Mouse (Mus musculus): Measurements from ENCODE around the gene Hdac1. TPM values are rescaled to one million over a fixed set of nuclear protein-coding genes. Genes with fewer than 3 reads are reported as not detected.

Hdac1 gene
- polyA plus RNA-seq, 1 experiment from 2014 or later, result 86.1 TPM

- Histone ChIP-seq H3K27me3 (replicated peaks) (no peaks in the 10 kb centered on the region), H3K4me3 (no peak overlapping the region), H3K9ac (no peak overlapping the region), H3K4me2 (no peak overlapping the region), H3K36me3 (replicated peaks) (peaks cover 54% of the 10 kb centered on the region), H3K27ac (no peak overlapping the region), H3K4me1 (no peaks in the 10 kb centered on the region), H3K9me3 (no peaks in the 10 kb centered on the region)
- ATAC-seq (replicated peaks), result no peak
- WGBS, result 94% methylated on average over 11 of the region's 11 CpGs
Measured at GRCm38 (mm10) chr4:129476047-129476446, 66.5 kb downstream of the Hdac1 start.

Small RNAs within 50 kb of the gene (microRNA-seq; reads per million reads assigned to microRNA genes)
- not detected for gene Mir8119

Other genes starting within 250 kb of the Hdac1 start
- 260 and 271 TPM in 2 replicates for gene Rbbp4, start 207.3 kb downstream of the Hdac1 start, polyA plus RNA-seq (2015; fragmentation: Nextera tagmentation; extraction: Ambion mirVana)
- gene Zbtb8os, start 207.0 kb downstream of the Hdac1 start, polyA plus RNA-seq (2015; fragmentation: Nextera tagmentation; extraction: Ambion mirVana), result 19.9 and 21.1 TPM in 2 replicates
- gene Zbtb8a, start 164.6 kb downstream of the Hdac1 start, polyA plus RNA-seq (2015; fragmentation: Nextera tagmentation; extraction: Ambion mirVana), result 20.4 and 21.5 TPM in 2 replicates
- 19.0 and 19.8 TPM in 2 replicates for gene Zbtb8b, start 101.9 kb downstream of the Hdac1 start, polyA plus RNA-seq (2015; fragmentation: Nextera tagmentation; extraction: Ambion mirVana)
- gene Bsdc1, start 81.1 kb downstream of the Hdac1 start, polyA plus RNA-seq (2015; fragmentation: Nextera tagmentation; extraction: Ambion mirVana), result 38.6 and 39.9 TPM in 2 replicates
- gene Tssk3, start 51.7 kb downstream of the Hdac1 start, polyA plus RNA-seq (2015; fragmentation: Nextera tagmentation; extraction: Ambion mirVana), result 0.49 and 0.52 TPM in 2 replicates
- 0.56 TPM in 1 of 2 replicates, not detected in the other for gene Fam229a, start 51.5 kb downstream of the Hdac1 start, polyA plus RNA-seq (2015; fragmentation: Nextera tagmentation; extraction: Ambion mirVana)
- gene Marcksl1, start 29.1 kb downstream of the Hdac1 start, polyA plus RNA-seq (2015; fragmentation: Nextera tagmentation; extraction: Ambion mirVana), result 1,751 and 1,836 TPM in 2 replicates
- gene Lck, start 30.9 kb upstream of the Hdac1 start, polyA plus RNA-seq (2015; fragmentation: Nextera tagmentation; extraction: Ambion mirVana), result 12.5 and 13.5 TPM in 2 replicates
- gene Fam167b, start 35.8 kb upstream of the Hdac1 start, polyA plus RNA-seq (2015; fragmentation: Nextera tagmentation; extraction: Ambion mirVana), result 0.31 TPM in 1 of 2 replicates, not detected in the other
- 195 and 208 TPM in 2 replicates for gene Eif3i, start 57.9 kb upstream of the Hdac1 start, polyA plus RNA-seq (2015; fragmentation: Nextera tagmentation; extraction: Ambion mirVana)
- gene Tmem234, start 58.0 kb upstream of the Hdac1 start, polyA plus RNA-seq (2015; fragmentation: Nextera tagmentation; extraction: Ambion mirVana), result 198 and 199 TPM in 2 replicates
- gene Dcdc2b, start 71.5 kb upstream of the Hdac1 start, polyA plus RNA-seq (2015; fragmentation: Nextera tagmentation; extraction: Ambion mirVana), result 4.2 and 4.6 TPM in 2 replicates
- 27.0 and 33.0 TPM in 2 replicates for gene Iqcc, start 76.4 kb upstream of the Hdac1 start, polyA plus RNA-seq (2015; fragmentation: Nextera tagmentation; extraction: Ambion mirVana)
- 166 and 173 TPM in 2 replicates for gene Ccdc28b, start 81.2 kb upstream of the Hdac1 start, polyA plus RNA-seq (2015; fragmentation: Nextera tagmentation; extraction: Ambion mirVana)
- gene Txlna, start 98.4 kb upstream of the Hdac1 start, polyA plus RNA-seq (2015; fragmentation: Nextera tagmentation; extraction: Ambion mirVana), result 52.7 and 59.2 TPM in 2 replicates
- gene Kpna6, start 130.1 kb upstream of the Hdac1 start, polyA plus RNA-seq (2015; fragmentation: Nextera tagmentation; extraction: Ambion mirVana), result 18.9 and 19.5 TPM in 2 replicates
- 18.1 and 20.9 TPM in 2 replicates for gene Tmem39b, start 154.1 kb upstream of the Hdac1 start, polyA plus RNA-seq (2015; fragmentation: Nextera tagmentation; extraction: Ambion mirVana)
- 137 and 138 TPM in 2 replicates for gene Khdrbs1, start 199.6 kb upstream of the Hdac1 start, polyA plus RNA-seq (2015; fragmentation: Nextera tagmentation; extraction: Ambion mirVana)